Mouse (Mus musculus) ES-CJ7 (cell line): ENCODE measurements around the gene Fam213b.

Experiments
- DNase-seq: peaks from one replicate; pipeline ENCODE4 v3.0.0; 2011; ENCODE audit warnings: low read depth, low spot score

The Fam213b gene

GRCm38 (mm10) chr4:154852696-154853095 is 46.2 kb downstream of the Fam213b start:
- no peak for DNase-seq
